Mouse (Mus musculus) midbrain, embryonic 10.5 days (tissue): ENCODE results near the gene 1700001P01Rik. TPM values are rescaled to one million over a fixed set of nuclear protein-coding genes. Genes with fewer than 3 reads are reported as not detected.
"Not testable (repeated sequence)": the region's sequence is repeated elsewhere in the genome, so short reads cannot be mapped to it uniquely, and the experiment has no call there.

Experiments
- DNase-seq: peaks from one replicate; pipeline ENCODE4 v3.0.0-alpha.2; 2017; ENCODE audit warnings: low spot score
- H3K27ac ChIP-seq: fragments of 300-500 bp; sonication (generic); replicated peaks from 2 replicates; pipeline ENCODE4 v1.5.1; 2016; ENCODE audit warnings: mild to moderate bottlenecking
- H3K27me3 ChIP-seq: fragments of 300-500 bp; sonication (generic); 2 replicates; pipeline ENCODE4 v1.6.1; 2016; ENCODE audit warnings: low read depth, mild to moderate bottlenecking; ENCODE audit not compliant: poor library complexity, severe bottlenecking
- H3K36me3 ChIP-seq: fragments of 300-500 bp; sonication (generic); 2 replicates; pipeline ENCODE4 v1.6.1; 2016; ENCODE audit warnings: mild to moderate bottlenecking, moderate library complexity
- H3K4me1 ChIP-seq: fragments of 300-500 bp; sonication (generic); 2 replicates; pipeline ENCODE4 v1.6.1; 2016
- H3K4me3 ChIP-seq: fragments of 300-500 bp; sonication (generic); 2 replicates; pipeline ENCODE4 v1.5.1; 2016; ENCODE audit warnings: mild to moderate bottlenecking, moderate library complexity
- H3K9me3 ChIP-seq: fragments of 300-500 bp; sonication (generic); replicated peaks from 2 replicates; pipeline ENCODE4 v1.6.1; 2016; ENCODE audit warnings: mild to moderate bottlenecking
- WGBS: fragments of 180-500 bp; shearing (Covaris S2); methylation state at CpG from one replicate; pipeline ENCODE4 v1.1.7; 2016; 5-methylcytosine and 5-hydroxymethylcytosine counted together
- microRNA-seq: library from miRNA; unstranded; fragments of <30 nt; microRNA quantifications from one replicate; pipeline ENCODE4, GENCODE M21; 2017
- polyA plus RNA-seq: library from polyadenylated mRNA; unstranded; fragments of >200 nt; fragmentation: Nextera tagmentation; extraction: Ambion mirVana; gene quantifications from 2 replicates; pipeline ENCODE4 v1.2.1, GENCODE M21; 2016

1700001P01Rik gene
- polyA plus RNA-seq, 1 experiment from 2014 or later: 0.20 TPM

DNA sequence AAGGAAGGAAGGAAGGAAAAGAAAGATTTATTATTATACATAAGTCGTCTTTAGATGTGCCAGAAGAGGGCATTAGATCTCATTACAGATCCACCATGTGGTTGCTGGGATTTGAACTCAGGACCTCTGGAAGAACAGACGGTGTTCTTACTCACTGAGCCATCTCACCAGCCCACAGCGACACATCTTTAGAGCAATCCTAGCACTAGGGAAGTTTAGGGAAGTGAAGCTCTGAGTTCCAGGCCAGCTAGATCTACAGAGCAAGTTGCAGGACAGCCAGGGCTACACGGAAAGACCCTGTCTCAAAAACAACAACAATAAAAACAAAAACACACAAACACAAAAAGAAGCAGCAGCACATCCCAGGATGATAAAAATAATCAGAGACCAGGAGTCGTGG is 40.9 kb downstream of the 1700001P01Rik start:
- H3K27me3 ChIP-seq, H3K27ac ChIP-seq, H3K4me3 ChIP-seq, H3K4me1 ChIP-seq, H3K9me3 ChIP-seq, DNase-seq: not testable (repeated sequence)
- H3K36me3 ChIP-seq: peaks cover 28% of the 10 kb centered on the region
- WGBS: 87% methylated on average over 5 of the region's 5 CpGs

GRCm38 (mm10) chr11:97733689-97734088 is 42.0 kb downstream of the 1700001P01Rik start:
- H3K4me3 ChIP-seq: no peak overlapping the region
- H3K9me3 ChIP-seq: no peaks in the 10 kb centered on the region
- WGBS: 56% methylated on average over 10 of the region's 10 CpGs
- no peak for DNase-seq
- H3K27ac ChIP-seq: 0 out of 2 replicates have a peak overlapping the region, but pooled peaks have one; percentile 19
- no peaks in the 10 kb centered on the region for H3K27me3 ChIP-seq
- peaks cover 39% of the 10 kb centered on the region for H3K36me3 ChIP-seq
- H3K4me1 ChIP-seq: peaks cover 15% of the 10 kb centered on the region

- 93% methylated on average over 7 of the region's 7 CpGs for WGBS
Observed at GRCm38 (mm10) chr11:97728730-97729129, 47.0 kb downstream of the 1700001P01Rik start.

DNA sequence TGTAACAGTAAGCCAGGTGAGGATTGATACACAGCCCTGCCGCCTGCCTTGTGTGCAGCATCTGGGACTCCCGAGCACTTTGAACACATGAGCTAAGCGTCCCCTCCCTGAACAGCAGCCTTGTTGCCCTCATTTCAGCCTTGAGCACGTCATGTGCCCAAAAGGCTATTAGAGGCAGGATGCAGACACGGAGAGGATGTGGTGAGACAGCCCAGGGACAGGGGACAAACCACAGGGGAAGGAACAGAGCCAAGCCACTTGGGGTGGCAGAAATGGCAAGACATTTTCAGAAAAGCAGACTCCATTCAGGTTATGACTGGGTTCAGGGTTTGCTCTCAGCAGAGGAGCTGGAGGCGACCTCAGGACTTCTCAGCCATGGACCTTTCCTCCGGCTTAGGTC is 47.4 kb downstream of the 1700001P01Rik start:
- Histone ChIP-seq H3K4me3 (no peak overlapping the region), H3K27me3 (no peaks in the 10 kb centered on the region), H3K27ac (no peak overlapping the region), H3K4me1 (0 out of 2 replicates have a peak, but pooled peaks cover 7% of the 10 kb centered on the region), H3K36me3 (peaks cover 92% of the 10 kb centered on the region), H3K9me3 (no peaks in the 10 kb centered on the region)
- DNase-seq: no peak
- WGBS: 83% methylated on average over 7 of the region's 7 CpGs

More at GRCm38 (mm10) chr11:97728730-97729129, 47.0 kb downstream of the 1700001P01Rik start:
- H3K27me3 ChIP-seq: no peaks in the 10 kb centered on the region
- no peak for DNase-seq
- H3K4me1 ChIP-seq: peaks cover 9% of the 10 kb centered on the region
- peaks cover 88% of the 10 kb centered on the region for H3K36me3 ChIP-seq
- no peak overlapping the region for H3K4me3 ChIP-seq
- H3K9me3 ChIP-seq: no peaks in the 10 kb centered on the region
- no peak overlapping the region for H3K27ac ChIP-seq

DNA sequence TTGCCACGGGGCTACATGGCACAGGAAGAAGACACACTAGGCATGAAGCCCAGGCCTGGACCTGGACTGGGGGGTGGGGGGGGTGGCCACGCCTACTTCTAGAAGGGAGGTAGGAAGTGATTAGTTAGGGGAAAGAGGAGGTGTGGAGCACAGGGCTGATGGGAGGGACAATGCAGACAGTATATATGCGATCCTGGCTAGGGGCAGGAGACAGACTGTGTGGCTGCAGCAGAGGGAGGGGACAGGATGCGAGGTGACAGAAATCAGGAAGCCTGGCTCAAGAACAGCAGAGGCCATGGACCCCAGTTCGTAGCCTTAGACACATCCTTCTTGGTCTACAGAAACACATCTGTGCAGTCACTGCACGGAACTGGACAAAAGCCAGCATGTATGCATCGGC is 52.0 kb downstream of the 1700001P01Rik start:
- DNase-seq: no peak
- Histone ChIP-seq H3K4me1 (0 out of 2 replicates have a peak, but pooled peaks cover 1% of the 10 kb centered on the region), H3K27me3 (no peaks in the 10 kb centered on the region), H3K4me3 (no peak overlapping the region), H3K27ac (no peak overlapping the region), H3K9me3 (peaks cover 8% of the 10 kb centered on the region; the same call in 1 of the 2 replicates), H3K36me3 (peaks cover 99% of the 10 kb centered on the region)
- WGBS: 88% methylated on average over 7 of the region's 7 CpGs

Small RNA genes within 50 kb of the gene (microRNA-seq; reads per million reads assigned to microRNA genes)
- gene Mir8102: not detected

Other genes starting within 250 kb of the 1700001P01Rik start
- gene Srcin1, start 199.7 kb downstream of the 1700001P01Rik start, polyA plus RNA-seq: 0.89 and 1.6 TPM in 2 replicates
- 10.4 and 13.3 TPM in 2 replicates for gene Epop, start 146.2 kb downstream of the 1700001P01Rik start, polyA plus RNA-seq
- gene Mllt6, start 112.5 kb downstream of the 1700001P01Rik start, polyA plus RNA-seq: 2.1 and 2.6 TPM in 2 replicates
- 20.5 and 21.7 TPM in 2 replicates for gene Cisd3, start 90.1 kb downstream of the 1700001P01Rik start, polyA plus RNA-seq
- 16.0 and 18.6 TPM in 2 replicates for gene Pcgf2, start 75.4 kb downstream of the 1700001P01Rik start, polyA plus RNA-seq
- 606 and 631 TPM in 2 replicates for gene Psmb3, start 72.5 kb downstream of the 1700001P01Rik start, polyA plus RNA-seq
- 1.4 and 1.5 TPM in 2 replicates for gene Pip4k2b, start 31.2 kb downstream of the 1700001P01Rik start, polyA plus RNA-seq
- 20.5 and 21.8 TPM in 2 replicates for gene Cwc25, start 9.4 kb downstream of the 1700001P01Rik start, polyA plus RNA-seq
- gene Rpl23, start 6.5 kb upstream of the 1700001P01Rik start, polyA plus RNA-seq: 378 and 451 TPM in 2 replicates
- 75.1 and 88.8 TPM in 2 replicates for gene Lasp1, start 23.1 kb upstream of the 1700001P01Rik start, polyA plus RNA-seq
- gene B230217C12Rik, start 64.9 kb upstream of the 1700001P01Rik start, polyA plus RNA-seq: 12.6 and 14.3 TPM in 2 replicates
- gene Fbxo47, start 108.2 kb upstream of the 1700001P01Rik start, polyA plus RNA-seq: 0.38 and 0.40 TPM in 2 replicates
- 0.06 and 0.16 TPM in 2 replicates for gene Plxdc1, start 210.5 kb upstream of the 1700001P01Rik start, polyA plus RNA-seq
- 8.9 and 16.8 TPM in 2 replicates for gene Arl5c, start 220.3 kb upstream of the 1700001P01Rik start, polyA plus RNA-seq
- gene Cacnb1, start 247.1 kb upstream of the 1700001P01Rik start, polyA plus RNA-seq: 7.8 and 12.5 TPM in 2 replicates